Mouse (Mus musculus) embryonic fibroblast, embryonic 13.5 days (primary cell): ENCODE data around the gene Fat2.

Experiments used
- CTCF ChIP-seq: IDR thresholded peaks from 2 replicates; pipeline ENCODE4 v1.5.1; 2011; ENCODE audit warnings: mild to moderate bottlenecking, control low read depth, low read length, moderate library complexity, borderline replicate concordance; ENCODE audit not compliant: insufficient read depth
- POLR2A ChIP-seq: IDR thresholded peaks from 2 replicates; pipeline ENCODE4 v1.6.1; 2011; ENCODE audit warnings: low read depth, mild to moderate bottlenecking, control low read depth, low read length, moderate library complexity

DNA sequence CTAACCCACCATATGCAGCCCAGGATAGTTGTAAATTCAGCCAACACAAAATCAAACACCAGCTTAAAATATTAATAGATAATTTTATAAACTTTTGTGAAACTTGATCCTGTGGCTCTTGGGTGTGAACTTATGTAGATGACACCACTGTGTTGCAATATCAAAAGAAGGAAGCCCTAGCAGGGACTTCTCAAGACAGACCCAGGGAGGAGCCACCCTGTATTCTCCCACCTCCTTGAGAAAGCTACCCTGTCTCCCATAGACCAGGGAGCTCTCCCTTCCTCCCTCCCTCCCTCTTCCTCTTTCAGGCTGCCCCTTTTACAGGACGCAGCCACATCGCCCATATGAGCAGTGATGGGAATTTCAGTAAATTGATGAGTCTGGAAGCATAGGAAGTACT lies 4.4 kb upstream of the Fat2 start:
- TF ChIP-seq POLR2A (no peak), CTCF (no peak)
